Mouse (Mus musculus) brain, embryonic 14.5 days (tissue): ENCODE results near the gene Arid5b.

Experiments used
- CTCF ChIP-seq: fragments of 200-500 bp; IDR thresholded peaks from 2 replicates; pipeline ENCODE4 v1.5.1; 2012; ENCODE audit warnings: inconsistent platforms, mild to moderate bottlenecking, moderate library complexity, borderline replicate concordance; ENCODE audit not compliant: insufficient read depth, insufficient read length; ENCODE audit errors: extremely low read depth
- POLR2A ChIP-seq: fragments of 200-500 bp; IDR thresholded peaks from 2 replicates; pipeline ENCODE4 v1.6.1; 2012; ENCODE audit warnings: mild to moderate bottlenecking, inconsistent platforms, borderline replicate concordance; ENCODE audit not compliant: poor library complexity, insufficient read depth, insufficient read length, severe bottlenecking; ENCODE audit errors: extremely low read depth

DNA sequence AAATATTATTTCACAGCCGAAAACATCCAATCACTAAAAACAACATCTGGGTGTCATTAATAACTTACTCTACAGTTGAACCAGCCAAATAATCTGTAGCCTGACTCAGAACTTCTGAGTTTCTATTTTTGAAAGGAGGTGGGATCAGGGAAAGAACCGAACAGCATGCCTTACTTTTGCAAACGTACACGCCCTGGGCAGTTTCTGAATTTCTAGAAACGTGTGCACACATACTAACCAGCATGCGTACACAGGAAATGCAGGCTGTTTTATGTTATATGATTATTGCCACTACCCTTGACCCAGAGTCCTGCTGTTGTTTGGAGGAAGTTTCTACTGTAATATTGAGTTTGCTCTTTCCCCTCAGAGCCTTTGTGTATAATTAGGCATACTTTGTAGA lies 109.9 kb downstream of the Arid5b start:
- TF ChIP-seq POLR2A (no peak), CTCF (no peak)
